Mouse (Mus musculus): Measurements from ENCODE around the gene Uhmk1. TPM values are rescaled to one million over a fixed set of nuclear protein-coding genes. Genes with fewer than 3 reads are reported as not detected.
"Not testable (repeated sequence)": the region's sequence is repeated elsewhere in the genome, so short reads cannot be mapped to it uniquely, and the experiment has no call there.

The Uhmk1 gene
- total RNA-seq (2012; rRNA removed) = 12.4 and 18.8 TPM in 2 replicates

- Histone ChIP-seq H3K9me3 (ENCODE audit: control insufficient read depth, insufficient read depth, low read depth, low read length) (no peaks in the 10 kb centered on the region), H3K27ac (ENCODE audit: insufficient read depth, low read depth, low read length, poor library complexity, severe bottlenecking) (no peak within 1 kb of the TSS), H3K36me3 (ENCODE audit: control insufficient read depth, insufficient read depth, low read length, poor library complexity, severe bottlenecking) (peaks cover 8% of the 10 kb centered on the region), H3K4me1 (ENCODE audit: control insufficient read depth in 2 of 2, insufficient read depth in 2 of 2, low read length in 2 of 2, poor library complexity in 1 of 2) (no peaks in the 10 kb centered on the region; a peak in 1 of 4 replicates), H3K9ac (ENCODE audit: insufficient read depth, low read depth, low read length, poor library complexity, severe bottlenecking) (peak within 1 kb of the TSS; percentile 96), H3K4me3 (ENCODE audit: insufficient read depth in 1 of 2, low read depth in 1 of 2, low read length in 2 of 2, poor library complexity in 1 of 2, severe bottlenecking in 1 of 2) (peak within 1 kb of the TSS; percentile 81 to 90)
- in situ Hi-C loops (cut with MboI; ENCODE audit: low sequenced_read_pairs in 2 of 2, unreplicated experiment in 2 of 2) = loop anchor here (25.0 kb wide), 1 partner anchor 397 kb away; no protein-coding TSS in a partner anchor
- TF ChIP-seq ZNF384 (IDR thresholded peaks at IDR 0.05; ENCODE audit: low read depth, low read length) = no peak
- TF ChIP-seq HCFC1 (IDR thresholded peaks at IDR 0.05; ENCODE audit: borderline replicate concordance, insufficient read depth, low read length) = peak; percentile 40; the same call in 1 of the 2 replicates
- DNase-seq (ENCODE audit: low read depth, low spot score) = peak; percentile 56
Measured at GRCm38 (mm10) chr1:170214757-170215522, at the start of gene Uhmk1. TSS of gene Uhmk1 (minus strand) at chr1:170215397.

- H3K27ac ChIP-seq (ENCODE audit: insufficient read depth, low read depth, low read length, poor library complexity, severe bottlenecking) = no peak overlapping the region
- peak; percentile 60 for DNase-seq (ENCODE audit: low read depth, low spot score)
- H3K36me3 ChIP-seq (ENCODE audit: control insufficient read depth, insufficient read depth, low read length, poor library complexity, severe bottlenecking) = no peaks in the 10 kb centered on the region
- in situ Hi-C loops (cut with MboI; ENCODE audit: low sequenced_read_pairs in 2 of 2, unreplicated experiment in 2 of 2) = no loop called here
- no peaks in the 10 kb centered on the region for H3K4me1 ChIP-seq (ENCODE audit: control insufficient read depth in 2 of 2, insufficient read depth in 2 of 2, low read length in 2 of 2, poor library complexity in 1 of 2)
- peak overlapping the region; percentile 68; the same call in 1 of the 2 replicates for H3K9ac ChIP-seq (ENCODE audit: insufficient read depth, low read depth, low read length, poor library complexity, severe bottlenecking)
- H3K4me3 ChIP-seq (ENCODE audit: insufficient read depth in 1 of 2, low read depth in 1 of 2, low read length in 2 of 2, poor library complexity in 1 of 2, severe bottlenecking in 1 of 2) = peak overlapping the region; percentile 59 to 64
- TF ChIP-seq ZNF384 (IDR thresholded peaks at IDR 0.05; ENCODE audit: low read depth, low read length) (no peak), HCFC1 (IDR thresholded peaks at IDR 0.05; ENCODE audit: borderline replicate concordance, insufficient read depth, low read length) (no peak), CHD2 (IDR thresholded peaks at IDR 0.05; ENCODE audit: low read depth, low read length) (no peak), MAFK (IDR thresholded peaks at IDR 0.05; ENCODE audit: insufficient read depth, low read depth, low read length) (no peak), ZC3H11A (IDR thresholded peaks at IDR 0.05; ENCODE audit: borderline replicate concordance, low read depth, low read length) (no peak)
- H3K9me3 ChIP-seq (ENCODE audit: control insufficient read depth, insufficient read depth, low read depth, low read length) = no peaks in the 10 kb centered on the region
Measured at GRCm38 (mm10) chr1:170255560-170255910, 40.3 kb upstream of the Uhmk1 start.

DNA sequence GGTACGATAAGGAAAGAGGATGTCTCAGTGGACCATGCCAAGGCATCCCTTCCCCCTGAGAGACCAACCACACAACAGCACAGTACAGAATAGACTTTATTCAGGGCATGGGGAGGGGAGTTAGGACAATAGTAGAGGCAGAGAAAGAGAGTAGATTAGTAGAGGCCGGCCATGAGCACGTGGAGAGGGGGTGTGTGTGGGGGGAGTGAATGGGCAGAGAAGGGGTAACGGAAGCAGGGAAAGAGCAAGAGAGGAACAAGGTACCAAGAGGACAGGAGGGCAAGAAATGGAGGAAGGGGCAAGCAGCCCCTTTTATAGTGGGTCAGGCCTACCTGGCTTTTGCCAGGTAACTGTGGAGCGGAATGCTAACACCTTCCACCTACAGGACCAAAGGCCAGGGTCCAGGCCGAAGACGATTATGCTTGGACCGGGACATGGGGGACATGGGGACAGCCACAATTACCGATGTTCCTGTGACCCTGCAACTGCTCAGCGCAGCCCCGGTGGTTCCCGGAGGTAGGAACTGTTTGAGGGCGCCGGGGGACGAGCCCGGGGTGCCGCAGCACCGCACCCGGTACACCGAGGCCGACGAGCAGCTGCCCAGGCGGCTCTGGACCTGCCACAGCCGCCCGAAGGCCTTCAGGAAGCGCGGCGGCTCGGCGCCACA is 39.8 kb upstream of the Uhmk1 start:
- in situ Hi-C loops (cut with MboI; ENCODE audit: low sequenced_read_pairs in 2 of 2, unreplicated experiment in 2 of 2) = no loop called here
- peak overlapping the region; percentile 68 for H3K9ac ChIP-seq (ENCODE audit: insufficient read depth, low read depth, low read length, poor library complexity, severe bottlenecking)
- H3K9me3 ChIP-seq (ENCODE audit: control insufficient read depth, insufficient read depth, low read depth, low read length) = no peaks in the 10 kb centered on the region
- no peak for DNase-seq (ENCODE audit: low read depth, low spot score)
- H3K27ac ChIP-seq (ENCODE audit: insufficient read depth, low read depth, low read length, poor library complexity, severe bottlenecking) = no peak overlapping the region
- no peaks in the 10 kb centered on the region for H3K4me1 ChIP-seq (ENCODE audit: control insufficient read depth in 2 of 2, insufficient read depth in 2 of 2, low read length in 2 of 2, poor library complexity in 1 of 2)
- no peaks in the 10 kb centered on the region for H3K36me3 ChIP-seq (ENCODE audit: control insufficient read depth, insufficient read depth, low read length, poor library complexity, severe bottlenecking)
- H3K4me3 ChIP-seq (ENCODE audit: insufficient read depth in 1 of 2, low read depth in 1 of 2, low read length in 2 of 2, poor library complexity in 1 of 2, severe bottlenecking in 1 of 2) = peak overlapping the region; percentile 54 to 64
- TF ChIP-seq HCFC1 (IDR thresholded peaks at IDR 0.05; ENCODE audit: borderline replicate concordance, insufficient read depth, low read length) (no peak), MAFK (IDR thresholded peaks at IDR 0.05; ENCODE audit: insufficient read depth, low read depth, low read length) (no peak), ZNF384 (IDR thresholded peaks at IDR 0.05; ENCODE audit: low read depth, low read length) (no peak), CHD2 (IDR thresholded peaks at IDR 0.05; ENCODE audit: low read depth, low read length) (no peak), ZC3H11A (IDR thresholded peaks at IDR 0.05; ENCODE audit: borderline replicate concordance, low read depth, low read length) (no peak)

DNA sequence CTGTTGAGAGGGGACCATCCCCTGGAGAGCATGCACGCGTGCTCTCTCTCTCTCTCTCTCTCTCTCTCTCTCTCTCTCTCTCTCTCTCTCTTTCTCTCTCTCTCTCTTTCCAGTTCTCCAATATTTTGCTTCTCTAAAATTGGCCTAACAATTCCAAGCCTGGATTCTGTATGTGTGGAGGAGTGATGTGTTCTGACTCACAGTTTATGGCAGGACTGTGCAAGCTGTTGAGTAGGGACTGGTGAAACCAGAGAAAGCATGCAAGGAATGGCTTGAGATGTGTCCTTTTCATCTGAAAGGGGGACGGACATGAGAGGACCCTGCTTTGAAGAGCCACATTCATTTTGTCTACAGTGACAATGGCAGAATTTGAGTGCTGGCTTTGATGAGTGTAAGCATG is 29.8 kb upstream of the Uhmk1 start:
- Histone ChIP-seq H3K9ac (ENCODE audit: insufficient read depth, low read depth, low read length, poor library complexity, severe bottlenecking) (no peak overlapping the region), H3K4me3 (ENCODE audit: insufficient read depth in 1 of 2, low read depth in 1 of 2, low read length in 2 of 2, poor library complexity in 1 of 2, severe bottlenecking in 1 of 2) (no peak overlapping the region), H3K36me3 (ENCODE audit: control insufficient read depth, insufficient read depth, low read length, poor library complexity, severe bottlenecking) (no peaks in the 10 kb centered on the region), H3K4me1 (ENCODE audit: control insufficient read depth in 2 of 2, insufficient read depth in 2 of 2, low read length in 2 of 2, poor library complexity in 1 of 2) (no peaks in the 10 kb centered on the region), H3K27ac (ENCODE audit: insufficient read depth, low read depth, low read length, poor library complexity, severe bottlenecking) (no peak overlapping the region), H3K9me3 (ENCODE audit: control insufficient read depth, insufficient read depth, low read depth, low read length) (no peaks in the 10 kb centered on the region)
- TF ChIP-seq HCFC1 (IDR thresholded peaks at IDR 0.05; ENCODE audit: borderline replicate concordance, insufficient read depth, low read length) (no peak), ZC3H11A (IDR thresholded peaks at IDR 0.05; ENCODE audit: borderline replicate concordance, low read depth, low read length) (no peak), MAFK (IDR thresholded peaks at IDR 0.05; ENCODE audit: insufficient read depth, low read depth, low read length) (no peak), CHD2 (IDR thresholded peaks at IDR 0.05; ENCODE audit: low read depth, low read length) (no peak), ZNF384 (IDR thresholded peaks at IDR 0.05; ENCODE audit: low read depth, low read length) (no peak)
- no peak for DNase-seq (ENCODE audit: low read depth, low spot score)
- in situ Hi-C loops (cut with MboI; ENCODE audit: low sequenced_read_pairs in 2 of 2, unreplicated experiment in 2 of 2) = no loop called here

DNA sequence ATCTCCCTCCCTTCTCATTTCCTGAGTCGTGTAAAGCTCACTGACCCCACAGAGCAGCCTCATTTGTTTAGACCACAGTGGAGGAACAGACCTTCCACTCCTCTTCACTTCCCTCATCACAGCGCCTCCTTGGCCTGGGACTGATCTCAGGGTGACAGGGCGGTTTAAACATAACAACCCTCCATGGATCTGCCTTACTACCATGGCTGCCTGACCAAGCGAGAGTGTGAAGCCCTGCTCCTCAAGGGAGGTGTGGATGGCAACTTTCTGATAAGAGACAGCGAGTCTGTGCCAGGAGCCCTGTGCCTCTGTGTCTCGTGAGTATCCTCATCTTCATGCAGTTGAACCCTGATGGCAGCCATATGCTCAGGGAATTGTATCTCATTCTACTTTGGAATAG is 17.5 kb upstream of the Uhmk1 start, which contains the start of gene Sh2d1b2:
TSS of gene Sh2d1b2 (plus strand) at position 62 of the 400 bp plus-strand sequence.
- DNase-seq (ENCODE audit: low read depth, low spot score); H3K4me3 ChIP-seq (ENCODE audit: insufficient read depth in 1 of 2, low read depth in 1 of 2, low read length in 2 of 2, poor library complexity in 1 of 2, severe bottlenecking in 1 of 2); H3K9me3 ChIP-seq (ENCODE audit: control insufficient read depth, insufficient read depth, low read depth, low read length); H3K9ac ChIP-seq (ENCODE audit: insufficient read depth, low read depth, low read length, poor library complexity, severe bottlenecking); H3K4me1 ChIP-seq (ENCODE audit: control insufficient read depth in 2 of 2, insufficient read depth in 2 of 2, low read length in 2 of 2, poor library complexity in 1 of 2); in situ Hi-C loops (cut with MboI; ENCODE audit: low sequenced_read_pairs in 2 of 2, unreplicated experiment in 2 of 2); H3K27ac ChIP-seq (ENCODE audit: insufficient read depth, low read depth, low read length, poor library complexity, severe bottlenecking); H3K36me3 ChIP-seq (ENCODE audit: control insufficient read depth, insufficient read depth, low read length, poor library complexity, severe bottlenecking): not testable (repeated sequence)
